Mouse (Mus musculus): ENCODE measurements around the gene Ston2. TPM values are rescaled to one million over a fixed set of nuclear protein-coding genes. Genes with fewer than 3 reads are reported as not detected.
"Not testable (repeated sequence)": the region's sequence is repeated elsewhere in the genome, so short reads cannot be mapped to it uniquely, and the experiment has no call there.

The Ston2 gene
- polyA plus RNA-seq, 1 experiment from 2014 or later = 11.0 TPM

- no peak overlapping the region for H3K27ac ChIP-seq (ENCODE audit: low read length)
- no peaks in the 10 kb centered on the region for H3K9me3 ChIP-seq (ENCODE audit: low read length)
- H3K4me3 ChIP-seq (ENCODE audit: low read length) = no peak overlapping the region
- H3K27me3 ChIP-seq (ENCODE audit: insufficient read depth, low read length) = no peaks in the 10 kb centered on the region
- no peak overlapping the region for H3K4me2 ChIP-seq (replicated peaks; ENCODE audit: low read depth, low read length)
- H3K4me1 ChIP-seq (ENCODE audit: insufficient read depth, low read length) = peaks cover 7% of the 10 kb centered on the region; the same call in 1 of the 2 replicates
- no peak overlapping the region for H3K9ac ChIP-seq (replicated peaks; ENCODE audit: low read length)
- no peaks in the 10 kb centered on the region for H3K36me3 ChIP-seq (ENCODE audit: insufficient read depth, low read length)
- 0 out of 2 replicates have a peak, but pooled peaks have one; percentile 50 for ATAC-seq (ENCODE audit: low FRiP score, low TSS enrichment)
- 27% methylated on average over 5 of the region's 5 CpGs for WGBS
These were observed 31.5 kb downstream of the Ston2 start for GRCm38 (mm10) chr12:91756562-91757166.

GRCm38 (mm10) chr12:91754606-91755005 lies 33.6 kb downstream of the Ston2 start:
- H3K9me3 ChIP-seq (ENCODE audit: low read length) = no peaks in the 10 kb centered on the region
- no peak overlapping the region for H3K4me3 ChIP-seq (ENCODE audit: low read length)
- 70% methylated on average over 6 of the region's 6 CpGs for WGBS
- H3K4me2 ChIP-seq (replicated peaks; ENCODE audit: low read depth, low read length) = no peak overlapping the region
- no peaks in the 10 kb centered on the region for H3K27me3 ChIP-seq (ENCODE audit: insufficient read depth, low read length)
- H3K9ac ChIP-seq (replicated peaks; ENCODE audit: low read length) = no peak overlapping the region
- ATAC-seq (ENCODE audit: low FRiP score, low TSS enrichment) = no peak
- peaks cover 7% of the 10 kb centered on the region; the same call in 1 of the 2 replicates for H3K4me1 ChIP-seq (ENCODE audit: insufficient read depth, low read length)
- H3K27ac ChIP-seq (ENCODE audit: low read length) = no peak overlapping the region
- no peaks in the 10 kb centered on the region for H3K36me3 ChIP-seq (ENCODE audit: insufficient read depth, low read length)

GRCm38 (mm10) chr12:91752711-91753110 lies 35.5 kb downstream of the Ston2 start:
- H3K4me2 ChIP-seq (replicated peaks; ENCODE audit: low read depth, low read length) = no peak overlapping the region
- H3K36me3 ChIP-seq (ENCODE audit: insufficient read depth, low read length) = no peaks in the 10 kb centered on the region
- no peaks in the 10 kb centered on the region for H3K27me3 ChIP-seq (ENCODE audit: insufficient read depth, low read length)
- H3K9me3 ChIP-seq (ENCODE audit: low read length) = no peaks in the 10 kb centered on the region
- no peak overlapping the region for H3K27ac ChIP-seq (ENCODE audit: low read length)
- H3K9ac ChIP-seq (replicated peaks; ENCODE audit: low read length) = no peak overlapping the region
- WGBS = 71% methylated on average over 5 of the region's 5 CpGs
- H3K4me1 ChIP-seq (ENCODE audit: insufficient read depth, low read length) = peaks cover 7% of the 10 kb centered on the region; the same call in 1 of the 2 replicates
- ATAC-seq (ENCODE audit: low FRiP score, low TSS enrichment) = no peak
- no peak overlapping the region for H3K4me3 ChIP-seq (ENCODE audit: low read length)

- no peak for ATAC-seq (ENCODE audit: low FRiP score, low TSS enrichment)
- Histone ChIP-seq H3K4me2 (replicated peaks; ENCODE audit: low read depth, low read length) (no peak overlapping the region), H3K27ac (ENCODE audit: low read length) (no peak overlapping the region), H3K4me3 (ENCODE audit: low read length) (no peak overlapping the region), H3K4me1 (ENCODE audit: insufficient read depth, low read length) (peaks cover 6% of the 10 kb centered on the region; the same call in 1 of the 2 replicates), H3K9me3 (ENCODE audit: low read length) (no peaks in the 10 kb centered on the region), H3K27me3 (ENCODE audit: insufficient read depth, low read length) (no peaks in the 10 kb centered on the region), H3K36me3 (ENCODE audit: insufficient read depth, low read length) (no peaks in the 10 kb centered on the region), H3K9ac (replicated peaks; ENCODE audit: low read length) (no peak overlapping the region)
- 79% methylated on average over 13 of the region's 13 CpGs for WGBS
These were observed 36.1 kb downstream of the Ston2 start for GRCm38 (mm10) chr12:91751893-91752597.

- 85% methylated on average over 11 of the region's 11 CpGs for WGBS
- no peak overlapping the region for H3K9ac ChIP-seq (replicated peaks; ENCODE audit: low read length)
- ATAC-seq (ENCODE audit: low FRiP score, low TSS enrichment) = no peak
- no peak overlapping the region for H3K4me3 ChIP-seq (ENCODE audit: low read length)
- H3K9me3 ChIP-seq (ENCODE audit: low read length) = no peaks in the 10 kb centered on the region
- H3K4me1 ChIP-seq (ENCODE audit: insufficient read depth, low read length) = peaks cover 10% of the 10 kb centered on the region
- H3K36me3 ChIP-seq (ENCODE audit: insufficient read depth, low read length) = no peaks in the 10 kb centered on the region
- H3K27ac ChIP-seq (ENCODE audit: low read length) = no peak overlapping the region
- no peaks in the 10 kb centered on the region for H3K27me3 ChIP-seq (ENCODE audit: insufficient read depth, low read length)
- no peak overlapping the region for H3K4me2 ChIP-seq (replicated peaks; ENCODE audit: low read depth, low read length)
These were observed 38.5 kb downstream of the Ston2 start for GRCm38 (mm10) chr12:91749543-91750184.

DNA sequence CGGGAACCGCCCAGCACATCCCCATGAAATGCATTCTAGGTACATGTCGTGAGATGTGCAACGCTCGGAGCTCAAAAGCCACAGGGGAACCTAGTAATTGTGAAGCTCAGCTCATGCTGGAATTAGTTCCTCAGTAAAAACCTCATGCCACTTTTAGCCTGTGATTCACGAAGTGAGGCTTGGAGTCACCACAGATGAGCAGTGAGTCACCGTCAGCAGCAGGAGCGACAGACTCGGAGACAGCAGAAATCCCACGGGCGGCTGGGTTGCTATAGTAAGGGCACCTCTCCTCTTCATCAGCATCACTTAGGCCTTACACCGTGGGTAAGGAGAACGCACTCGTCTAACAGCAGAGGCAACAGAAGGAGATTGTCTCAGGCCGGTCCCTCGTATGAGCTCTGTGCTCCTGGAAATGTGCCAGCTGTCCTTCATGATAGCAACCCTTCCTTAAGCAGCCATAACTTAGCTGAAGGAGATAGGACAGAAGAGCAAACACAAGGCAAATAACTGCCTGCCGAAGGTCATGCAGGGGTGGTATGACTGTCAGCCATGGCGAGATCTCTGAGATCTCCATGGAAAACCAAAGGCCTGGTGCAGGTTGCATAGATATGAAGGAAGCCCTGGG lies 39.8 kb downstream of the Ston2 start:
- ATAC-seq (ENCODE audit: low FRiP score, low TSS enrichment) = no peak
- H3K36me3 ChIP-seq (ENCODE audit: insufficient read depth, low read length) = no peaks in the 10 kb centered on the region
- WGBS = 82% methylated on average over 18 of the region's 18 CpGs
- H3K27me3 ChIP-seq (ENCODE audit: insufficient read depth, low read length) = no peaks in the 10 kb centered on the region
- no peak overlapping the region for H3K9ac ChIP-seq (replicated peaks; ENCODE audit: low read length)
- H3K27ac ChIP-seq (ENCODE audit: low read length) = no peak overlapping the region
- peaks cover 10% of the 10 kb centered on the region for H3K4me1 ChIP-seq (ENCODE audit: insufficient read depth, low read length)
- H3K9me3 ChIP-seq (ENCODE audit: low read length) = no peaks in the 10 kb centered on the region
- no peak overlapping the region for H3K4me3 ChIP-seq (ENCODE audit: low read length)
- H3K4me2 ChIP-seq (replicated peaks; ENCODE audit: low read depth, low read length) = no peak overlapping the region

DNA sequence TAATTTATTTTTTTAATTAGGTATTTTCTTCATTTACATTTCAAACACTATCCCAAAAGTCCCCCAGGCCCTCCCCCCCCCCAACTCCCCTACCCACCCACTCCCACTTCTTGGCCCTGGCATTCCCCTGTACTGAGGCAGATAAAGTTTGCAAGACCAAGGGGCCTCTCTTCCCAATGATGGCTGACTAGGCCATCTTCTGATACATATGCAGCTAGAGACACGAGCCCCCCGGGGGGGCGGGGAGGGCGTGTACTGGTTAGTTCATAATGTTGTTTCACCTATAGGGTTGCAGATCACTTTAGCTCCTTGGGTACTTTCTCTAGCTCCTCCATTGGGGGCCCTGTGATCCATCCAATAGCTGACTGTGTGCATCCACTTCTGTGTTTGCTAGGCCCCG lies 41.3 kb downstream of the Ston2 start:
- not testable (repeated sequence) for H3K4me2 ChIP-seq (replicated peaks; ENCODE audit: low read depth, low read length); H3K9me3 ChIP-seq (ENCODE audit: low read length); H3K9ac ChIP-seq (replicated peaks; ENCODE audit: low read length); ATAC-seq (ENCODE audit: low FRiP score, low TSS enrichment); H3K4me1 ChIP-seq (ENCODE audit: insufficient read depth, low read length); H3K27ac ChIP-seq (ENCODE audit: low read length); H3K36me3 ChIP-seq (ENCODE audit: insufficient read depth, low read length); H3K4me3 ChIP-seq (ENCODE audit: low read length); H3K27me3 ChIP-seq (ENCODE audit: insufficient read depth, low read length)
- 99% methylated on average over 5 of the region's 5 CpGs for WGBS

DNA sequence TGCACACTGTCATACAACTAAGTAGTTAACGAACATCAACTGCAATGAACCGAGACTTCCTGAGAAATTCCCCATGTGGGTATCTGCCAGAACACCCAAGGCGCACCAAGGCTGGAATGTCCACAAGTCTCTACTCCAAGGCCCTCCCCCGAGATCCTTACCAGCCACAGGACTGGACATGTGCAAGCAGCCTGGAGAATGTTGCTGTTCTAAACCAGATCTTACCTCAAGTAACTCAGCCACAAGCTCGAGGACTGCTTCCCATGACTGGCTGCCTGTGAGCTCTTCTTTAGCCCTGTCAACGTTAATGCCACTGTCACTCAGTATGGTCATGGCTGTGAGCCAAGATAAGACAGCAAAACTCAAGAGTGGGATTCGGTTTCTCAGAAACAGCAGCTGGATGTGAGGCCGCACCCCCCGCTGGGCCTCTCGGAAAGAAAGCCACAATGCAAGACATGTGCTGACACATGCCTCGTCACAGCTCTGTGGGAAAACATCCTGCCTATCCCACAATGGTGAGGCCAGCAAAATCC lies 42.4 kb downstream of the Ston2 start:
- 43% methylated on average over 11 of the region's 11 CpGs for WGBS
- ATAC-seq (ENCODE audit: low FRiP score, low TSS enrichment) = peak; percentile 75

DNA sequence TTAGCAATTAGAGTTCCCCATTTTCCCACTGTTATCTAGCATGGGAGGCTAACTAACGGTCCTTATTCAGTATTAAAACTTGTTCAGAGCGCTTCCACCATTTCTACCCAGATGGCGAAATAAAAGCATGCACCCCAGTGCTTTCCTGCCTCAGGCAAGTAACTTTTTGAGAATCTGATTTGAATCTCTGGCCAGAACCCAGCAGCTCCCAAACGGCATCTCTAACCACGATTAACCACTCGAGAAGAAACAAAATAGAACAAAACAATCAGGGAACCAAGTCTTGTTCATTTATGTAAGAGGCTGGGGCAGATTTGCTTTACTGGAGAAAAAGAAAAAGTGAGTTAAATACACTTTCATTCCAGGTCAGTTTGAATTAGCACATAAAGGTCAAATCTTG lies 44.1 kb downstream of the Ston2 start:
- no peaks in the 10 kb centered on the region for H3K27me3 ChIP-seq (ENCODE audit: insufficient read depth, low read length)
- WGBS = 83% methylated on average over 6 of the region's 6 CpGs
- peaks cover 4% of the 10 kb centered on the region; the same call in 1 of the 2 replicates for H3K36me3 ChIP-seq (ENCODE audit: insufficient read depth, low read length)
- no peak for ATAC-seq (ENCODE audit: low FRiP score, low TSS enrichment)
- no peak overlapping the region for H3K4me2 ChIP-seq (replicated peaks; ENCODE audit: low read depth, low read length)
- H3K4me3 ChIP-seq (ENCODE audit: low read length) = no peak overlapping the region
- no peak overlapping the region for H3K9ac ChIP-seq (replicated peaks; ENCODE audit: low read length)
- no peaks in the 10 kb centered on the region for H3K9me3 ChIP-seq (ENCODE audit: low read length)
- H3K4me1 ChIP-seq (ENCODE audit: insufficient read depth, low read length) = peaks cover 10% of the 10 kb centered on the region
- H3K27ac ChIP-seq (ENCODE audit: low read length) = no peak overlapping the region

More for the DNA sequence above, 42.4 kb downstream of the Ston2 start:
- Histone ChIP-seq H3K36me3 (ENCODE audit: insufficient read depth, low read length) (no peaks in the 10 kb centered on the region), H3K4me2 (replicated peaks; ENCODE audit: low read depth, low read length) (no peak overlapping the region), H3K4me3 (ENCODE audit: low read length) (no peak overlapping the region), H3K27ac (ENCODE audit: low read length) (0 out of 2 replicates have a peak overlapping the region, but pooled peaks have one; percentile 13), H3K9me3 (ENCODE audit: low read length) (no peaks in the 10 kb centered on the region), H3K9ac (replicated peaks; ENCODE audit: low read length) (no peak overlapping the region), H3K27me3 (ENCODE audit: insufficient read depth, low read length) (no peaks in the 10 kb centered on the region), H3K4me1 (ENCODE audit: insufficient read depth, low read length) (peaks cover 10% of the 10 kb centered on the region)

All from kidney, embryonic 16.5 days (tissue).